Mouse (Mus musculus) lung, embryonic 14.5 days (tissue): ENCODE data around the gene Ccsap. TPM values are rescaled to one million over a fixed set of nuclear protein-coding genes. Genes with fewer than 3 reads are reported as not detected.

Experiments used
- ATAC-seq: fragments of 200-750 bp; cut with Nextera tagmentation; 2 replicates; pipeline ENCODE4 v1.8.0; 2017; ENCODE audit warnings: mild to moderate bottlenecking, moderate TSS enrichment, moderate library complexity; ENCODE audit not compliant: insufficient read depth
- DNase-seq: peaks from one replicate; pipeline ENCODE4 v3.0.0-alpha.2; 2015
- H3K27ac ChIP-seq: fragments of 300-500 bp; sonication (generic); 2 replicates; pipeline ENCODE4 v1.5.1; 2014; ENCODE audit warnings: low read depth, mild to moderate bottlenecking, moderate library complexity
- H3K27me3 ChIP-seq: fragments of 300-500 bp; sonication (generic); 2 replicates; pipeline ENCODE4 v1.6.1; 2014; ENCODE audit warnings: low read length, control low read depth; ENCODE audit not compliant: insufficient read depth
- H3K36me3 ChIP-seq: fragments of 300-500 bp; sonication (generic); 2 replicates; pipeline ENCODE4 v1.6.1; 2014; ENCODE audit warnings: control low read depth; ENCODE audit not compliant: insufficient read depth
- H3K4me1 ChIP-seq: fragments of 300-500 bp; sonication (generic); 2 replicates; pipeline ENCODE4 v1.6.1; 2014; ENCODE audit warnings: antibody characterized with exemption, control low read depth; ENCODE audit not compliant: insufficient read depth
- H3K4me2 ChIP-seq: fragments of 300-500 bp; sonication (generic); 2 replicates; pipeline ENCODE4 v1.6.1; 2014; ENCODE audit warnings: mild to moderate bottlenecking
- H3K4me3 ChIP-seq: fragments of 300-500 bp; sonication (generic); 2 replicates; pipeline ENCODE4 v1.5.1; 2014; ENCODE audit warnings: low read depth, low read length
- H3K9ac ChIP-seq: fragments of 300-500 bp; sonication (generic); 2 replicates; pipeline ENCODE4 v1.6.1; 2014
- H3K9me3 ChIP-seq: fragments of 300-500 bp; sonication (generic); 2 replicates; pipeline ENCODE4 v1.6.1; 2016; ENCODE audit warnings: low read depth, low read length, control low read depth
- CTCF ChIP-seq: IDR thresholded peaks from 2 replicates; pipeline ENCODE4 v1.5.1; 2016; ENCODE audit warnings: antibody characterized with exemption, low read depth
- WGBS: fragments of 180-500 bp; shearing (Covaris S2); extraction: QIAGEN DNeasy Blood & Tissue Kit; methylation state at CpG from one replicate; pipeline ENCODE4 v1.1.7; 2014; 5-methylcytosine and 5-hydroxymethylcytosine counted together
- polyA plus RNA-seq: library from polyadenylated mRNA; unstranded; fragments of >200 nt; fragmentation: Nextera tagmentation; extraction: Ambion mirVana; gene quantifications from 2 replicates; pipeline ENCODE4 v1.2.1, GENCODE M21; 2014

Ccsap gene
- polyA plus RNA-seq, 1 experiment from 2014 or later = 7.1 TPM

GRCm38 (mm10) chr8:123880821-123881350, 20.9 kb upstream of the Ccsap start:
- WGBS = 27% methylated on average over 4 of the region's 4 CpGs
- peak; percentile 16; the same call in 1 of the 2 replicates for TF ChIP-seq CTCF
- no peak for ATAC-seq

GRCm38 (mm10) chr8:123880271-123880670, 20.3 kb upstream of the Ccsap start:
- H3K9me3 ChIP-seq = no peaks in the 10 kb centered on the region
- 51% methylated on average over 10 of the region's 10 CpGs for WGBS
- ATAC-seq (no peak), DNase-seq (no peak)
- no peaks in the 10 kb centered on the region for H3K27me3 ChIP-seq
- no peak for TF ChIP-seq CTCF
- no peak overlapping the region for H3K27ac ChIP-seq
- H3K36me3 ChIP-seq = no peaks in the 10 kb centered on the region
- H3K4me3 ChIP-seq = no peak overlapping the region
- H3K9ac ChIP-seq = no peak overlapping the region
- no peak overlapping the region for H3K4me2 ChIP-seq
- 0 out of 2 replicates have a peak, but pooled peaks cover 3% of the 10 kb centered on the region for H3K4me1 ChIP-seq

More at GRCm38 (mm10) chr8:123880821-123881350, 20.9 kb upstream of the Ccsap start:
- Histone ChIP-seq H3K9ac (no peak overlapping the region), H3K36me3 (no peaks in the 10 kb centered on the region), H3K4me3 (no peak overlapping the region), H3K9me3 (no peaks in the 10 kb centered on the region), H3K27ac (no peak overlapping the region), H3K4me2 (no peak overlapping the region), H3K27me3 (no peaks in the 10 kb centered on the region), H3K4me1 (0 out of 2 replicates have a peak, but pooled peaks cover 3% of the 10 kb centered on the region)
- DNase-seq = no peak

- DNase-seq (no peak), ATAC-seq (no peak)
- no peak overlapping the region for H3K4me3 ChIP-seq
- H3K36me3 ChIP-seq = no peaks in the 10 kb centered on the region
- no peak overlapping the region for H3K4me2 ChIP-seq
- TF ChIP-seq CTCF = no peak
- no peaks in the 10 kb centered on the region for H3K9me3 ChIP-seq
- 51% methylated on average over 2 of the region's 2 CpGs for WGBS
- H3K27ac ChIP-seq = no peak overlapping the region
- no peak overlapping the region for H3K9ac ChIP-seq
- H3K4me1 ChIP-seq = no peaks in the 10 kb centered on the region
- H3K27me3 ChIP-seq = no peaks in the 10 kb centered on the region
These were observed 17.9 kb upstream of the Ccsap start for GRCm38 (mm10) chr8:123877865-123878264.

GRCm38 (mm10) chr8:123874324-123874723, 14.3 kb upstream of the Ccsap start:
- Histone ChIP-seq H3K27ac (no peak overlapping the region), H3K9ac (no peak overlapping the region), H3K4me1 (no peaks in the 10 kb centered on the region), H3K27me3 (no peaks in the 10 kb centered on the region), H3K4me3 (no peak overlapping the region), H3K36me3 (no peaks in the 10 kb centered on the region), H3K4me2 (no peak overlapping the region), H3K9me3 (no peaks in the 10 kb centered on the region)
- no peak for TF ChIP-seq CTCF
- no peak for DNase-seq
- 70% methylated on average over 11 of the region's 11 CpGs for WGBS
- ATAC-seq = no peak

- H3K27me3 ChIP-seq = no peaks in the 10 kb centered on the region
- no peaks in the 10 kb centered on the region for H3K9me3 ChIP-seq
- no peak overlapping the region for H3K9ac ChIP-seq
- H3K36me3 ChIP-seq = no peaks in the 10 kb centered on the region
- H3K27ac ChIP-seq = no peak overlapping the region
- no peak overlapping the region for H3K4me2 ChIP-seq
- no peak for DNase-seq
- H3K4me3 ChIP-seq = no peak overlapping the region
- no peaks in the 10 kb centered on the region for H3K4me1 ChIP-seq
- ATAC-seq = no peak
- 70% methylated on average over 6 of the region's 6 CpGs for WGBS
- TF ChIP-seq CTCF = no peak
These were observed 13.4 kb upstream of the Ccsap start for GRCm38 (mm10) chr8:123873364-123873763.

- H3K9me3 ChIP-seq = no peaks in the 10 kb centered on the region
- no peaks in the 10 kb centered on the region for H3K27me3 ChIP-seq
- no peak overlapping the region for H3K27ac ChIP-seq
- WGBS = 71% methylated on average over 9 of the region's 9 CpGs
- ATAC-seq = no peak
- no peak for TF ChIP-seq CTCF
- no peak for DNase-seq
- no peak overlapping the region for H3K9ac ChIP-seq
- no peak overlapping the region for H3K4me3 ChIP-seq
- H3K4me1 ChIP-seq = no peaks in the 10 kb centered on the region
- no peak overlapping the region for H3K4me2 ChIP-seq
- H3K36me3 ChIP-seq = no peaks in the 10 kb centered on the region
These were observed 12.0 kb upstream of the Ccsap start for GRCm38 (mm10) chr8:123872048-123872447.

GRCm38 (mm10) chr8:123866971-123867370, 7.0 kb upstream of the Ccsap start:
- peaks cover 10% of the 10 kb centered on the region; the same call in 1 of the 2 replicates for H3K27me3 ChIP-seq
- H3K4me2 ChIP-seq = no peak overlapping the region
- WGBS = 35% methylated on average over 5 of the region's 5 CpGs
- no peak overlapping the region for H3K4me3 ChIP-seq
- no peak for DNase-seq
- H3K9me3 ChIP-seq = no peaks in the 10 kb centered on the region
- H3K4me1 ChIP-seq = no peaks in the 10 kb centered on the region
- TF ChIP-seq CTCF = no peak
- H3K27ac ChIP-seq = no peak overlapping the region
- no peak overlapping the region for H3K9ac ChIP-seq
- ATAC-seq = no peak
- H3K36me3 ChIP-seq = no peaks in the 10 kb centered on the region

- Histone ChIP-seq H3K4me2 (no peak overlapping the region), H3K27me3 (peaks cover 10% of the 10 kb centered on the region; the same call in 1 of the 2 replicates), H3K4me3 (no peak overlapping the region), H3K4me1 (no peaks in the 10 kb centered on the region), H3K9ac (no peak overlapping the region), H3K27ac (no peak overlapping the region), H3K9me3 (no peaks in the 10 kb centered on the region), H3K36me3 (no peaks in the 10 kb centered on the region)
- 52% methylated on average over 7 of the region's 7 CpGs for WGBS
- DNase-seq = no peak
- ATAC-seq = no peak
- no peak for TF ChIP-seq CTCF
These were observed 5.8 kb upstream of the Ccsap start for GRCm38 (mm10) chr8:123865786-123866185.
